Mouse (Mus musculus): ENCODE results near the gene Rab3a. TPM values are rescaled to one million over a fixed set of nuclear protein-coding genes. Genes with fewer than 3 reads are reported as not detected.
A peak's percentile ranks its signal among the peaks of the same experiment; 100 is the strongest.

Rab3a gene
- polyA plus RNA-seq, 1 experiment: 26.3 TPM

DNA sequence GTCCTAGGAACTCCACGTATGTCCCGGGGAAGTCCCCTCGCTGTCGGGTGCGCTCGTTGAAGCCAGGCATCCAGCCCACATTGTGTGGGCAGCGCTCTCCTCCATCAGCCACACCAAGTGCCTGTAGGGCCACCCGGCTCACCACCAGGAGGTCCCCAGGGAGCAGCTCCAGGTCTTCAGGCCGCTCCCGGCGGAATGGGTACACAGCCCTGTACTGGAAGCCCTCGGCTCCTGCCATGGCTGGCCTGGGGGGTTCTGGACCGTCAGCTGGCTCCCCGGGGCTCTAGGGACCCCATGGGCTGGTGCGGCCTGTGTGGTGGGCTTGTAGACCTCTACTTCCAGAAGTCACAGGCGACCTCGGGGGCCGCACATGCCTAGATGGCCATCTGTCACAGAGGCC, 20.3 kb downstream of the Rab3a start:
- Histone ChIP-seq H3K4me1 (ENCODE audit: control insufficient read depth, insufficient read depth, insufficient read length, low read length) (peaks cover 34% of the 10 kb centered on the region), H3K4me3 (ENCODE audit: low read depth, low read length) (no peak overlapping the region), H3K27me3 (ENCODE audit: control insufficient read depth, insufficient read depth, low read length) (no peaks in the 10 kb centered on the region), H3K36me3 (ENCODE audit: control insufficient read depth, insufficient read depth, low read length) (peaks cover 21% of the 10 kb centered on the region), H3K27ac (ENCODE audit: insufficient read depth, low read depth, low read length) (no peak overlapping the region)
- 89% methylated on average over 18 of the region's 18 CpGs for WGBS
- TF ChIP-seq CTCF (IDR thresholded peaks at IDR 0.05; ENCODE audit: extremely low read depth, insufficient read length, insufficient replicate concordance, low read depth, low read length): no peak
- no peak for TF ChIP-seq POLR2A (IDR thresholded peaks at IDR 0.05; ENCODE audit: low read depth, low read length)

DNA sequence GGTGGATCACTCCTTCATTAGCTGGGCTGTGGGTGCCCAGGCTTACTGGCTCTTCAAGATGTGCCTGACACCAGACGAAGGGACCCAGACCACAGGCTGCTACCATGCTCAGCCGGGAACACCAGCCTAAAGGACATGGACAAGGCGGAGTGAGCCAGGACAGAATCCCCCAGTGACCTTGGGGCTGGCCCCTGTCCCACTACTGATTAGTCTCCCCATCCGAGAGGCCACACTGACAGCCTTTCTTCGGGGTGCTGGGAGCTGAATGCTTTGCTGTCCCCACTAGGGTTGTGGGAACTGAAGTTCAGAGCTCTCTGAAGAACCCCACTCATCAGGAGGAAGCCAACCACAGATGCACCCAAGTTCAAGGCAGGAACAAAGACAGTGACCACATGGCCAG, 20.7 kb downstream of the Rab3a start:
- Histone ChIP-seq H3K4me1 (ENCODE audit: control insufficient read depth, insufficient read depth, insufficient read length, low read length) (peaks cover 34% of the 10 kb centered on the region), H3K27ac (ENCODE audit: insufficient read depth, low read depth, low read length) (no peak overlapping the region), H3K27me3 (ENCODE audit: control insufficient read depth, insufficient read depth, low read length) (no peaks in the 10 kb centered on the region), H3K36me3 (ENCODE audit: control insufficient read depth, insufficient read depth, low read length) (peaks cover 26% of the 10 kb centered on the region), H3K4me3 (ENCODE audit: low read depth, low read length) (peak overlapping the region; percentile 74; the same call in 1 of the 2 replicates)
- TF ChIP-seq CTCF (IDR thresholded peaks at IDR 0.05; ENCODE audit: extremely low read depth, insufficient read length, insufficient replicate concordance, low read depth, low read length) (no peak), POLR2A (IDR thresholded peaks at IDR 0.05; ENCODE audit: low read depth, low read length) (no peak)
- 75% methylated on average over 5 of the region's 5 CpGs for WGBS

DNA sequence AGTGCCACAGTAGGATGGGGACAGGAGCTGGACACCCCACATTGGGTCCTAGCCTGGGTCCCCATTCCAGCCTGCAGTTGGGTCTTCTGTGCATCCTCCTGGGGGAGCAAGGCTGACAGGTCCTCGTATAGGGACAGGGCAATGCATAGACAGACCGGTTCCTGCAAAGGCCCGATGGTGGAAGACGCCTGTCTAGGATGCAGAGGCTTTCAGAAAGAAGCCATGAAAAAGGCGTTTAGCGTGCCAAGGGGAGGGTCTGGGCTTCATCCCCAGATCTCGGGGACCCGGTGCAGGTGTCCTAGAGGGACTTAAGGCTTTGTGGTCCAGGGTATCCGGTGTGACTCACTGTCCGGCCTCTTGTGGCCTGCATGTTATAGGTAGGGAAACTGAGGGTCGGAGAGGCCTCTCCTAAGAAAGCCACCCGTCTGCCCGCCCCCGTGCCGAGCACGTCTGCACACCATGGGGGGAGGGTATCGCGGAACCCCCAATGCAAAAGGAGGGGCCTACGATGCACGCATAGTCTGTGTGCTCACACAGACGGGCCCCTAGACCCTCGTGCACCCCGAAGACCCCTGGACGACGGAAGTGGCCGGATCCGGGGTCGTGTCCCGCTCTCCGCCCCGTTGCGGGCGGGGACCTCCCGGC, 21.5 kb downstream of the Rab3a start:
- H3K27ac ChIP-seq (ENCODE audit: insufficient read depth, low read depth, low read length): peak overlapping the region; percentile 50; the same call in 1 of the 2 replicates
- TF ChIP-seq POLR2A (IDR thresholded peaks at IDR 0.05; ENCODE audit: low read depth, low read length) (no peak), CTCF (IDR thresholded peaks at IDR 0.05; ENCODE audit: extremely low read depth, insufficient read length, insufficient replicate concordance, low read depth, low read length) (no peak)
- H3K4me1 ChIP-seq (ENCODE audit: control insufficient read depth, insufficient read depth, insufficient read length, low read length): peaks cover 34% of the 10 kb centered on the region
- H3K27me3 ChIP-seq (ENCODE audit: control insufficient read depth, insufficient read depth, low read length): no peaks in the 10 kb centered on the region
- H3K36me3 ChIP-seq (ENCODE audit: control insufficient read depth, insufficient read depth, low read length): peaks cover 26% of the 10 kb centered on the region
- WGBS: 1% methylated on average over 34 of the region's 34 CpGs
- peak overlapping the region; percentile 74 for H3K4me3 ChIP-seq (ENCODE audit: low read depth, low read length)

DNA sequence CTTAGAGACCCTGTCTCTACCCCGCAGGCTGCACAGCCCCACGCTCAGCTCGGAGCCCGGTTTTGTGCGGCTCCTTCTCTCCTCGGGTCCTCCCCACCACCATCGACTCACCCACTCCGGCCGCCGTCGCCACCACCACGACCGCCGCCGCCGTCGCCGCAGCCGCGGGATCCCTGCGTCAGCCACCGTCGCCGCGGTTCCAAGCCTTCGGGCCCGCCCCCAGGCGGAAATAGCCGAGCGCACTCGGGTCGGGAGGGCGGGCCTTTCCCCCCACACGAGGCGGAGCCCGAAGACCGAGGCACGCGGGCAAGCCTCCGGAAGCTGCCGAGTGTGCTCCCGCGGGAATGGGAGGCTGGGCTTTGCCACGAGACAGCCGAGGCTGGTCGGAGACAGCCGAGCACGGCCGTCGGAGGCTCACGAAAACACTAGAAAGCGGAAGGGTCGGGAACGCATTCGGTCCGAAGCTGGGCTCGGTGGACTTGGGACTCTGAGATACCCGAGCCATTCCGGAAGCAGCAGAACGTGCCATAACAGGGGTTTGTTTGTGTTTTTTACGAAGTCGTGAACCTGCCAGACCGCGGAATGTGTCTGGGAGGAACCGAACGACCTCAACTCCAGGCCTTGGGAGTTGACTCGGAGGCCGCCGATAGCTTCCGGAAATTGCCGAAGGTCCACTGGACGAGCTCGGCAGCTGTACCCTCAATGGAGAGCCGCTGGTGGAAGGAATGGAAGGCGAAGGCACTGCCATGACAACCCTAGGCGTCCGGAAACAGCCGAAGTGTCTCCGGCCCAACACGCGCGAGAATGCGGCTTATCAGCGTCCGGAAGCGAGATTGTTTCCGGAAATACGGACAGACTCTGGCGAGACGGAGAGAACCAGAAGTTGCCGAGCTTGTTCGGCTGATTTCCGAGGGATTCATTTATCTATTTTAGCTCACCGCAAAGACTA, 22.3 kb downstream of the Rab3a start, which contains the start of gene Pik3r2:
Pik3r2 (minus strand) TSS at position 218 of the 949 bp plus-strand sequence.
- peak; percentile 58 for TF ChIP-seq POLR2A (IDR thresholded peaks at IDR 0.05; ENCODE audit: low read depth, low read length)
- no peak for TF ChIP-seq CTCF (IDR thresholded peaks at IDR 0.05; ENCODE audit: extremely low read depth, insufficient read length, insufficient replicate concordance, low read depth, low read length)
- Histone ChIP-seq H3K27ac (ENCODE audit: insufficient read depth, low read depth, low read length) (peak within 1 kb of the TSS; percentile 98), H3K4me3 (ENCODE audit: low read depth, low read length) (peak within 1 kb of the TSS; percentile 74), H3K27me3 (ENCODE audit: control insufficient read depth, insufficient read depth, low read length) (no peaks in the 10 kb centered on the region), H3K36me3 (ENCODE audit: control insufficient read depth, insufficient read depth, low read length) (peaks cover 31% of the 10 kb centered on the region), H3K4me1 (ENCODE audit: control insufficient read depth, insufficient read depth, insufficient read length, low read length) (peaks cover 34% of the 10 kb centered on the region)
- WGBS: under 1% methylated on average over 94 of the region's 94 CpGs

DNA sequence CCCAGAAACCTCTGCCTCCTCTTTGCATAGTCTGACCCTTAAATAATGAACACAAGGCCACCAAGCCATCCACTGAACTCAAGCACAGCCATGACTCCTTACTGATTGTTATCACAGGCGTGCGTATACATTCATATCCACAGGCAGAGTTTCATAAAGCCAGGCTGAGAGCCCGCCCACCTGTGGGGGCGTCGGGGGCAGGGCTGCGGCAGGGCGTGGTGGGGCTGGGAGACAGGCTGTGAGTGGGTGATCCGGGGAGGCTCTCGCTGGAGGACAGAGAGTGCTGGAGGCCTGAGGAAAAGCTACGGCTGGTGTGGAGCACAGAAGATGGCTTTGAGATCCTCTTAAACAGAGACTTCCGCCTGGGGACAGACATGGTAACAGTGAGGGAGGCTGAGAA, 25.6 kb downstream of the Rab3a start:
- peaks cover 45% of the 10 kb centered on the region for H3K36me3 ChIP-seq (ENCODE audit: control insufficient read depth, insufficient read depth, low read length)

DNA sequence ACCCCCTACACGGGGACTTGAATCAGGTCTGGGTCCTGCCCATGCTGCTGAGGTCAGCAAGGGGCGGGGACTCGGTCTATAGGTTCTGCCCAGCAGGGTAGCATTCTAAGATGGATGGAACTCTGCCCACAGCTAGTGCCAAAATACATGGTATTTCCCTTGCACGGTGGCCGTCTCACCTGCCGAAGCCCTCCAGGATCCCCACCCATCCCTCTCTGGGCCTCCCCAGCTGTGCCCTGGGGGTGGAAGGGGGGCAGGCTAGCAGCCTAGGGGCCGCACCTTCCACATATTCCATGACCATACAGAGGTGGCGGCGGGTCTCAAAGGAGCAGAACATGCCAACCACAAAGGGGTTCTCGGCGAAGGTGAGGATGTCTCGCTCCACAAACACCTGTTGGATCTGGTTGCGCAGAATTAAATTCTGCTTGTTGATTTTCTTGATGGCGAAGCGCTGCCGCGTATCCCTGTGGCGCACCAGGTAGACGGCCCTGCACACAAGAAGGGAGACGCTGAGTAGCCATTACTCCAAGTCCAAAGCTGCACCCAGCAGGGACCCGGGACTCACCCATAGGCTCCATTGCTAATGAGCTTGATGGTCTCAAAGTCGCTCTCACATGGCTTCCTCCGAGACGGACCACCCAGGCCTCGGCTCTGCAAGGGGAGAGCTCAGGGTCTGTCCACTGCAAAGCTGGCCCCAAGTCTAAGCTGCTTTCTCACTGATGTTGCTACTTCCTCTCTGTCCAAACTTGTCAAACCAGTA, 32.0 kb downstream of the Rab3a start:
- Histone ChIP-seq H3K27me3 (ENCODE audit: control insufficient read depth, insufficient read depth, low read length) (no peaks in the 10 kb centered on the region), H3K4me3 (ENCODE audit: low read depth, low read length) (no peak overlapping the region), H3K4me1 (ENCODE audit: control insufficient read depth, insufficient read depth, insufficient read length, low read length) (peaks cover 24% of the 10 kb centered on the region), H3K27ac (ENCODE audit: insufficient read depth, low read depth, low read length) (no peak overlapping the region), H3K36me3 (ENCODE audit: control insufficient read depth, insufficient read depth, low read length) (peaks cover 54% of the 10 kb centered on the region)
- WGBS: 94% methylated on average over 25 of the region's 25 CpGs
- TF ChIP-seq CTCF (IDR thresholded peaks at IDR 0.05; ENCODE audit: extremely low read depth, insufficient read length, insufficient replicate concordance, low read depth, low read length): no peak
- no peak for TF ChIP-seq POLR2A (IDR thresholded peaks at IDR 0.05; ENCODE audit: low read depth, low read length)

More for the DNA sequence above, 25.6 kb downstream of the Rab3a start:
- H3K27ac ChIP-seq (ENCODE audit: insufficient read depth, low read depth, low read length): no peak overlapping the region
- TF ChIP-seq POLR2A (IDR thresholded peaks at IDR 0.05; ENCODE audit: low read depth, low read length) (no peak), CTCF (IDR thresholded peaks at IDR 0.05; ENCODE audit: extremely low read depth, insufficient read length, insufficient replicate concordance, low read depth, low read length) (no peak)
- H3K4me3 ChIP-seq (ENCODE audit: low read depth, low read length): no peak overlapping the region
- peaks cover 10% of the 10 kb centered on the region for H3K4me1 ChIP-seq (ENCODE audit: control insufficient read depth, insufficient read depth, insufficient read length, low read length)
- WGBS: 72% methylated on average over 11 of the region's 11 CpGs
- H3K27me3 ChIP-seq (ENCODE audit: control insufficient read depth, insufficient read depth, low read length): no peaks in the 10 kb centered on the region
